Mouse (Mus musculus) neutrophil, adult 5-6 weeks (primary cell): ENCODE measurements around the gene Slc8a1. TPM values are rescaled to one million over a fixed set of nuclear protein-coding genes. Genes with fewer than 3 reads are reported as not detected.

Source experiments
- ATAC-seq: fragments of 151-379, 151-347 bp; 2 replicates; pipeline ENCODE4 v1.8.0; 2017; ENCODE audit warnings: mild to moderate bottlenecking, moderate TSS enrichment; ENCODE audit not compliant: insufficient number of reproducible peaks, poor library complexity, low FRiP score, severe bottlenecking; ENCODE audit errors: extremely low read depth
- total RNA-seq: library from RNA; stranded (forward); fragments of 200-1000 nt; gene quantifications from 2 replicates; pipeline ENCODE4 v1.2.3, GENCODE M21; 2017

Slc8a1 gene
- total RNA-seq = 4.2 and 5.4 TPM in 2 replicates

DNA sequence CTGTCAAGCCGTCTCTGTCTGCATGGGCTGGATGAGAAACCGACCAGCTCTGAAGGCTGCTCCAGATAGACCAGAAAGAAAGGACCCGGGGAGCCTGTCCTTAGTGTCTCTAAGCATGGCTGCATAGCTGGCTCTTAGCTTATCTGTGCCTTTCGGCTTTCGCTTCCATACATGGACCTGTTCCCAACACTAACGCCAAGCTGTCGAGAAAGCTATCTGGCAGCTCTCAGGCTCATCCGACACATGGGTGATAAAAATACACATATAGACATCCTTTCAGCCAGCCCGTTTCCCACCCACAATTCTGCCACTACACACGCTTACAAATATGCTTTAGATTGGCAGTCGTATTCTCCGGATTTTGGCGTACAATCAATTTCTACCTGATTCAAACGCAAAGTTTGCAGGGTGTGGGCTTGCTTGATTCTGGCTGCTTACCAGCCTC lies at the start of gene Slc8a1:
Slc8a1 (minus strand) TSS at position 67 of the 445 bp plus-strand sequence.
- no peak for ATAC-seq

DNA sequence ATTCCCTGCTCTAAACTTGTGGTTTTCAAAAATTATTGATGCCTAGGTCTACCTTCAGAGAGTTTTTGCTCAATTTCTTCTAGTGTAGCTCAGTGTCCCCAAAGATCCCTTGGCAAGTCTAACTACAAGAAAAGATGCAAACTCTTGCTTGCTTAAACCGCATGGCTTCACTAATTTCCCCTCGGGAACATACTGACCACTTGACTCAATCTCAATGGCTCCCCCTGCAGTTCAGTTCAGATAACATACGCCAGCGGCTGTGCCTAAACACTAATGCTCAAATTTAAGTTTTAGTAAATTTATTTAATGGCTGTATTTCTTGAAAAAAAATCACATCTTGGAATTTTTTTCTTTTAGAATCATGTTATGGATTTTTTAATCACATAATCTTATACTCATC lies 49.2 kb upstream of the Slc8a1 start:
- peak; percentile 63; the same call in 1 of the 2 replicates for ATAC-seq

DNA sequence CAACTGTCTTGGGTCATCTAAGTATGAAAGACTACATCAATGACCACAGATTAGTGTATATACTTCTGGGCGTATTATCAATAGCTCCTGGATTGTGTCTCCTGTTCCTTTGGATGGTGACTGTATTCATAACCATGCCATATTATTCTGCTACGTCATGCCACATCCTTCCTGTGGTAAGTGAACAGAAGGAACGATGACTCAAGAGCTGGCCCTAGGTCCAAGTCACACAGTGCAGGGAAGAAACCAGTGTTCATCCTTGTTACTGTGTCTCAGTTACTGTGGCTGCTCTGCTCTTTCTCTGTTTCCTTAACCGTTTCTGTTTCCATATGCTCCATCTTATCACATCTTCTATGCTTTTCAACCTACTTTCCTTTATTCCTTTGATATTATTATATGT lies 44.1 kb upstream of the Slc8a1 start:
- ATAC-seq = no peak

DNA sequence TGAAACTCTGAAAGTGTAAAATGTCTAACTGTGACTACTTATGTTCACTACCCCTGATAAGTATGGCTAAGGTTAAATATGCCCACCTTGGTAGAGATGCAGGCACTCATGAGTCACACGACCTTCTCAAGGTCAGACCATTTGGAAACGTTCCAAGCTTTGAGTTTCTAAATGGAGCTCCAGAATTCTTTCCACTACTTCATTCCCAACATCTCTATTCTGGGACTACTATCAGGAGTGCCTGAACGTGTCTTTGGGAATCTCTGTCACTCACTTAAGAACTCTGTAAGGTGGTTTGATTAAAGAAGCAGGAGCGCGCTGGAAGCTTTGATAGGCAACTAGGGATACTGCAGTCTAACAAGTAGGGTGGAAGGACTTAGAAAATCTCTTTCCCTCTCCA lies 43.3 kb upstream of the Slc8a1 start:
- ATAC-seq = no peak

DNA sequence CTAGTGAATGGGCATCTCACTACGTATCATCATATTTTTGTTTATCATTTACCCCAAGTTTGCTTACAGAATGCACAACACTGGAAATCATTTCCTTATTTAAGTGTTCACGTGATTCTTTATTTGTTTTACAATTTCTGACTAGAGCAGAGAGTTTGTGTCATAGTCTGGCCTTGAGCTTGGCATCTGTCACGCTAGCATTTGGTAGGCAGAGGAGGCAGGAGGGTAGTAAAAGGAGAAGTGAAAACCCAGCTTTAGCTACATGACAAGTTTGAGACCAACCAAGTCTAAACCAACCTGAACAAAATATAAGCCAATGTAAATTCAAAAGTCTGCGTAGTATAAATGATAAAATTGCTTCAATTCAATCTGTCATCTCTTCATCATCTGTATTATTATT lies 41.7 kb upstream of the Slc8a1 start:
- ATAC-seq = peak; percentile 44; the same call in 1 of the 2 replicates

DNA sequence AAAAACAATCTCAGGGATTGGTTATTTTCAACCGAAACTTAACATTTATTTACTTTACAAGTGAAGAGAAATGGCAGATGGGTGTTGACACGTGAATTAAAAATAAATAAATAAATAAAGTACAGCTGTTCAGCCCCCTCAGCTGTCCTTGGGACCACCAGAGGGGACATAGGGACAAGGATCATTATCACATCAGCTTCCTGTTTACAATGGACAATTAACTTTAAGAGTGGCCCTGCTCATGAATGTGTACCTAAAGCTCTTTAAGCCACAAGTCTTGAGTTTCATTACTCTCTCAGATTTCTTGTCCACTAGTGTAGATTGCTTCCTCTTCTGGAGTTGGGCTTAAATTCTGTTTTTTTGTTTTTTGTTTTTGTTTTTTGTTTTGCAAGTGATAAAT lies 12.5 kb upstream of the Slc8a1 start:
- ATAC-seq = no peak

DNA sequence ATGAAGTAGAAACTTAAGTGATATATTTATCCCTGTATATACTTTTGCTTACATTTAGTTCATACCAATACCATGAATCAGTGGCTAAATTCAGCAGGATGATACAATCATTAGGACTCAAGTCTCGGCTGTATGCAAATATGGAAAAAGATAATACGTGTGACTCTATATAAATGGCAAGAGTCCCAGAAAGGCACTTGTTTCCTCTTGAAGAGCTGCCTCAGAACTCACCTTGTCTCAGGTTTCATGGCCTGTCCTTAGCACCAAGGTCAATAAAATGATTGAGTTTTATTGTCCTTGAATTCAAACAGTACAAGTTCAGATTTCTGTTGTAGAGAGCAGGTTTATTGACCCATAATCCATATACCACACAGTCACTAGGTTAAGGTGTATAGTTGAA lies 4.9 kb upstream of the Slc8a1 start:
- no peak for ATAC-seq

DNA sequence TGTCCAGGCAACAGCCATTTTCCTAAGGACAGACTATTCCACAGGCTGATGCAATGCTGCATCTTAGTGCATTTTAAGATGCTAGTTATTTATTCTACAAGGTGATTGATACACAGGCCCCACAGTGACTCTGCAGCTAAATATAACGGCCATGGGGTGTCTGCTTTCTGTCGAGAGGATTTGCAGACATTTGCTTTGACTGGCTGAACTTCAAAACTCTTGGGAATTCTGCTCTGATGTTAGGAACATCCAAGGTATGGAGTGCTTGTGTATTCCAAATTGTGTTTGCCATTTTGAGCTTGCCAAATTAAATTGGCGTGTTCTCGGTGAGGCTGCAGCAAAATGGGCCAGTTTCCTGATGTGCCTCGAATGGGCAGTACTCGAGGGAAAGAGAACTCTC lies 2.4 kb upstream of the Slc8a1 start:
- ATAC-seq = no peak

DNA sequence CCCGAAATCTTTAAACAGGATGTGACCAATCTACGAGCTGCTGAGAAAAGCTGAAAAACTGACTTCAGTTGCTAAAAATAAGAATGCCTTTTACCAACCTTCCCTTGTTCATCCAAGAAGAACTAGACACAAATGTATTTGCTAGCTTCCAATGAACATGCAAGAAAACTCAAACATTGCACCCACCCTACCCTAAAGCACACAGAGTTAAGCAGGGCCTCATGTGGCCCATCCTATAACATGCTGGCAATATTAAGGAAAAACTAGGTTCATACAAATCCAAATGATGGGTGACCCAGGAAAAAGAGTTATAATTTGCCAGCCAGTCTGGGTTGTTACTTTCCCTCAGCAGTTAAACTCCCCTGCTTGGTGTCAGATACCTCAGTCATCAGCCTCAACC lies 398 bp downstream of the Slc8a1 start:
- ATAC-seq = no peak

DNA sequence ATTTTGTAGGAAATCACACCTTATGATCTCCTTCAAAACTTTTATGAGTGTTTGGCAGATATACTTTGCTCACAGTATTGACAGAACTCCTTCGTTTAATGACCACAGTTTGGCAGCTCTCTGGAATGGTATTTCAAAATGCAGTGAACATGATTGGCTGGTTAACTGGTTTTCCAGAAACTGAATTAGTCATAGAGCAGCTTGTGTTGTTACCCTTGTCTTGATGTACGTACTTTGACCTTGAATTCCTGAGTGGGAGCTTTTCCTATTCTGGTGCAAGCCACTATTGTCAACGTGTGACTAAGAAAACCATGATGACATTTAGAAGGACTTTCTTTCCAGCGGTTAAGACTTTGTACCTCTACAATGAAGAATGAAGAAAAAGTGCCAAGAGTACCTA lies 868 bp downstream of the Slc8a1 start:
- no peak for ATAC-seq

DNA sequence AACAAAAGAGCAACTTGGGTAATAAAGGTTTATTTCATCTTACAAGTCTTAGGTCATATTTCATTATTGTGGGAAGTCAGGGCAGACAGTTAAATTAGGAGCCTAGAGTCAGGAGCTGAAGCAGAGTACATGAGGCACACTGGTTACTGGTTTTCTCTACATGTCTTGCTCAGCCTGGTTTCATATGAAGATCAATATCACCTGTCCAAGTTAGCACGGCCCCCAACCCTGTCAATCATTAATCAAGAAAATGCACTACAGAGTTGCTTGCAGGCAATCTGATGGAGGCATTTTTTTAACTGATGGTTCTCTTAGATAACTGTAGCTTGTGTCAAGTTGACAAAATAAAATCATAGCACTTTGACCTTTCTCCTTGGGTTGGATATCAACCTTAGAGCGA lies 2.6 kb downstream of the Slc8a1 start:
- ATAC-seq = no peak

DNA sequence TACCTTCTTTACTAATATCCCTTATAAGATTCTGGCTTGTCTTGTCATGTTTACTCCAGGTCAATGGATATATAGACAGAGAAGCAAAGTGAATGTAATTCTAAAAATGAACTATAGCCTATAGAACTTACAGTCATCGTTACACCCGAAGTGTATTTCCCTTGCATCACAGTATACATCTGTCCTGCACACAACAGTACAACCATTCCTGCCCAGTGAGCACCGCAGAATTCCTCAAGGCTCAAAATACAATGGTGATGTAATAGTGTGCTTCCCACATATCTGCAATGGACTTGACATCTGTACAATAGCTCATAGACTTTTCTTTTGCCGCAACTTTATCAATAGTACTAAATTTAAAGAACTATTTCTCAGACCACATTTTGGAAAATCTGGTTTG lies 8.3 kb downstream of the Slc8a1 start:
- no peak for ATAC-seq

DNA sequence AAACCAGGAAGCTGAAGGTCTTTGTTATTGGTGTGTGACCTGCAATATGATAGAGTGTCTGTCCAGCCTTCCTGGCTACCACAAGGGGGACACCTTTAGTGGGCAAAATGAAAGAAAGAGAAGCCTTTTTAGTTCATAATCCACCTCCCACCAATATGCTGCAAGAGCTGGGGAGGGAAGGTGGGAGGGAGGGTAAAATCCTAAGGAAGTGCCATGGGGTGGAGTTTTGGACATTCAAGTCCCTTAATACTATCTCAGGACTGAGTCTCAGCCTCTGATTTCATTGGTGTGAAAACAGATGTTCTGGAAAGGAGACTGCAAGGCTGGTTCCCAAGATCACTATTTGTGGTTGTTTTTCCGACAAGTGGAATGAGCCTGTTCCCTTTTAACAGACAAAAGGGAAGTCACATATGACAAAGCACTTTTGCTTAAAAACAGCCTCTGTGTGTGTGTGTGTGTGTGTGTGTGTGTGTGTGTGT lies 25.9 kb downstream of the Slc8a1 start:
- peak; percentile 96 for ATAC-seq

DNA sequence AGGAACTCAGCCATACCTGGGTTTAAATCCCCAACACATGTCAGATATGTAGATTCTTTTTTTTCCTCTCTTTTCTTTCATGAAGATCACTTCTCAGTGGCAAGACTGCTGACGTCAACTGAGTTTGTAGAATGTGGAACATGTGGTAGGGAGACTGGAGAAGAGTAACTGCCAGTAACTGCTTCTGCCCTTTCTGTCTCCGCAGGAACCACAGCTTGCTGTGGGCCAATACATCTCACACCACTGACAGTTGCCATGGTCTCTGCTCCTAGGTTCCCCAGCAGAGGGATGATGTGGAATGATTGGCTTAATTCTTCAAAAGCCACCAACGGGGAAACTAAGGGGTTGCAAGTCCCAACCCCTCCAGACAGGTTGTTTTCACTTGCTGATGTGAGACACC lies 33.4 kb downstream of the Slc8a1 start:
- peak; percentile 58; the same call in 1 of the 2 replicates for ATAC-seq

DNA sequence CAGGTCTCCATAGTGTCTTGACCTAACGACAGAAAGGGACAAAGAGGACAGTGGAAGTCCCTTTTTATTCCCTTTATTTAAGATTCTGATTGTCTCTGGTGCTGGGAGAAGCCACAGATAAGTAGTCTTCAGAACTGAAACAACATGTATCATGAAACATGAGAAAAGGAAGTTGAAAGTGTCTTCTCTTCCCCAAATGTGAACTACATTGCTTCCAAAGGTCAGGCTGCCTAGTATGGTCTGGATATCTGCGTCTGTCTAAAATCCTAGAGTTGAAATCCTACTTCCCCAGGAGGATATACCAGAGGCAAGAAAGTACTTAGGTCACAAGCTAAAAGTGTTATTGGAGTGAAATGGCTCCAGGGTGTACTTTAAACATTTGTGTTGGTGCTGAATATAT lies 34.9 kb downstream of the Slc8a1 start:
- no peak for ATAC-seq

DNA sequence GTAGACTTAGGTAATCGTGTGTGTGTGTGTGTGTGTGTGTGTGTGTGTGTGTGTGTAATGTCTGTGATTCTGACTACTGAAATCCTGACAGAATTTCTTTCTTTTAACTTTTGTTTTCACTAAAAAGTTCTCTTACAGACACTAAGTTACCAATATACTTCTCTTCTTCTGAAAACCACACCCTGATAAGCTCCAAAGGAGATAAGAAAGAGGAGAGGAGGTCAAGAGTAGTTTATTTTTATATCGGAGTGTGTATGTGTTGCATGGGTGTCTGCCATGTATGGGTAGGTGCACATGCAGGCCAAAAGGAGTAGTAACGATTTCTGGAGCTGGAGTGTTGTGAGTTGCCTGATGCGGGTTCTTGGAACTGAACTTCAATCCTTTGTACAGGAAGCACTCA lies 36.5 kb downstream of the Slc8a1 start:
- ATAC-seq = no peak

DNA sequence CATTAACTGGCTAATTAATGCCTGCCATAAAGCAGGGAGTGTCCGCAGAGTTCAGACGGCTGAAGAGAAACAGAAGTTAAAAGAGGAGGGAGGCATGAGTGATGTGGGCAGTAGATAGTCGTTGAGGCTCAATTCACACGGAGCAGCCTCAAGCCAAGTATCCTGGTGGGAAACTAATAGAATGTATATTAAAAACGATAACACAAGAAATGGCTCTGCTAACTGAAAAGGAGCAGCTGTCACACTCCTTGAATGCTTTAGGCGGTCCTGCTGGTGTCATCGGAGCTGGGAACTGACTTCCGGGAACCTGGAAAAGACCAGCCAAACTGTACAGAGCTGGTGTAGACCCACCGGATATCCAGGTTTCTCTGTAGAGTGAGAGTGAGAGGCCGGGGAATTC lies 39.4 kb downstream of the Slc8a1 start:
- ATAC-seq = no peak

DNA sequence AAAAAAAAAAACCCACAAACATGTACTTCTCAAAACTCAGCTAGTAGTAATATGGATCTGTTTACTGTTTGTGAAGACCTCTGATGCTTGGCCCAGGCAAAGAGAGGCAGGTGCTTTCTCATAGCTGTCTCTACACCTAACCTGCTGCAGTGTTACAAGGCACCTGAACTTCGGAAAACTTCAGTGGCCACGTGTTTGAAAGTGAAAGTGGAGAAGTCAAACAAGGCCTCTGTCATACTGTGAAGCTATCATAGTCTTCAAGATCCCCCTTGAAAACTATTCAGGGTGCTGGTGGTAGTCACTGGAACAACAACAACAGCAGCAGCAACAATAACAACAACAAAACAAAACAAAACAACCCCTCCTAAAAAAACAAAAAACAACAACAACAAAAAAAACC lies 40.5 kb downstream of the Slc8a1 start:
- no peak for ATAC-seq

DNA sequence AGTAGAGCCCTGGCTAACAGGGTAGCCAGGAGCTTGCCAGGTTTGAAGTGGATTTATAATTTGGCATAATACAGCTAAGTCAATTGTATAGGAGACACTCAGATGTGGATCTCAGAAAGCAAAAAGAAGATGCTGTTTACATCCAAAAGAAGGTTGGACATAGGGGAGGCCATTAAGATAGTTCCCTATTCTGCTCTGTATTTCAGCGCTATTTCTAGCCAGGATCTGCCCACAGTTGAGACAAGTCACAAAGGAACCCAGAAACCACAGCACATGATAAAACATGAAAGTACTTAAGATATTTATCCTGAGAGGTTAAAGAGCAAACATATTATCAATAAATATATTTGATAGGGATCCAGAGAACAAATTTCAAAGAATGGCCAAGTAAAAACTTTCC lies 43.2 kb downstream of the Slc8a1 start:
- ATAC-seq = no peak

DNA sequence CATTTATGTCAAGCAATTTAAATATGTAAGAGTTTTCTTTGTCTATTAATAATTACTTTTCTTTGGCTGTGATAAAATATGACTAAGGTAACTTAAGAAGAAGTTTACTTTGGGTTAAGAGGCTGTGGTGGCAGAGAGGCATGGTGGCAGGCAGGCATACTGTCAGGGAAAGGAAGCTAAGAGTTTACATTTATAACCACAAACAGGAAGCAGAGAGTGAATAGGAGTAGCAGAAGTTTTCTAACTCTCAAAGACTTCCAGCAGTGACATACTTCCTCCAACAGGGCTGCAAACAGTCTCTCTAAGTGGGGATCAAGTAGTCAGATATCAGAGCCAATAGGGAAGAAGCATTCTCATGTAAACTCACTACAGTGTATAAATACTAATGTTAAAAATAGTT lies 58.6 kb downstream of the Slc8a1 start:
- ATAC-seq = peak; percentile 64

DNA sequence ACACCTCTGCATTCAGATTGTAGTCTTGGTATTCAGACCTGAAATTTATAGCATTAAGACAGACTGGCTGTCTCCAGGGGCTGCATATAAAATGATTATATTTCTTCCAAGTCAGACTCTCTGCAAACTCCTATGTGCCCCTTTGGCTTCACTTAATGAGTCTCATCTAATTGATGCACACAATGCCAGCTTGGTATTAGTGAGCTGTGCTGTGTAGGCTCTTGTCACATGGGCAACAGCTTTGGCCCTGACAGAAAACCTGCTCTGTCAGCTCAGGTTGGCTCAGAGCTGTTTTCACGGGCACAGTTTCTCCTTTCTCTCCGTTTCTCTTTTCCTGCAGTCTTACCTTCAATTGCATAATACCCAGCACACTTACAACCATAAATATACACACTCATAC lies 60.7 kb downstream of the Slc8a1 start:
- no peak for ATAC-seq

DNA sequence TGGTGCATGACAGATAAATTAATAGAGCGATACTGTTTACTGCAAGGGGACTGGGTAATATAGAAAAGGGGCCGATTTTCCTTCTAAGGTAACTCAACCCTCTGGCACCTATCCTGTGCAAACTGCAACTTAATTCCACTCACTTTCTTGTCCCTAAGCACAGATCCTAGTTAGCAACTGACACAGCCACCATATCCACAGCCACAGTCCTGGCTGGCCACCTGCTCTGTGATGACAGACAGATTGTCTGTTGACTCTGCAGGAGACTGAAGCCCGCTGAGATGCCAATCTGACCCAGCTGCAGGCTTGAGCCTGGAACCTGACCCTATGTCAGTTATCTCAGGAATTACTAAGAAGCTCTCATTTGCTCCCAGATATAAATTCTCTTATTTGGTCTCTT lies 62.0 kb downstream of the Slc8a1 start:
- ATAC-seq = no peak
